Mouse (Mus musculus) myocyte (in vitro differentiated cells): Measurements from ENCODE around the gene Acsbg1.

Experiments
- CEBPB ChIP-seq: IDR thresholded peaks from 2 replicates; pipeline ENCODE4 v1.6.1; 2011; ENCODE audit warnings: mild to moderate bottlenecking, moderate library complexity; ENCODE audit not compliant: poor library complexity, insufficient read depth, severe bottlenecking
- E2F4 ChIP-seq: IDR thresholded peaks from one replicate; pipeline ENCODE4 v1.6.1; 2011; ENCODE audit warnings: mild to moderate bottlenecking, control low read depth, moderate library complexity; ENCODE audit not compliant: insufficient read depth
- MAX ChIP-seq: IDR thresholded peaks from one replicate; pipeline ENCODE4 v1.6.1; 2011; ENCODE audit warnings: low read depth, mild to moderate bottlenecking, control low read depth
- MYOD1 ChIP-seq, 3 experiments: IDR thresholded peaks; one replicate each; pipeline ENCODE4 v1.6.1; 2011; ENCODE audit warnings: control low read depth in 2 of 3, low read depth in 2 of 3, mild to moderate bottlenecking in 2 of 3, moderate library complexity in 1 of 3; ENCODE audit not compliant: insufficient read length in 2 of 3, control insufficient read depth in 1 of 3
- MYOG ChIP-seq, 3 experiments: IDR thresholded peaks; one replicate each; pipeline ENCODE4 v1.6.1; 2011; ENCODE audit warnings: control low read depth in 2 of 3, low read depth in 2 of 3, mild to moderate bottlenecking in 2 of 3; ENCODE audit not compliant: insufficient read length in 2 of 3, control insufficient read depth in 1 of 3, insufficient read depth in 1 of 3
- POLR2A ChIP-seq: IDR thresholded peaks from one replicate; pipeline ENCODE4 v1.6.1; 2011; ENCODE audit warnings: low read depth, mild to moderate bottlenecking, control low read depth, moderate library complexity; ENCODE audit not compliant: insufficient read length
- POLR2AphosphoS2 ChIP-seq: IDR thresholded peaks from one replicate; pipeline ENCODE4 v1.6.1; 2011; ENCODE audit warnings: low read depth, control low read depth; ENCODE audit not compliant: insufficient read length
- SRF ChIP-seq: IDR thresholded peaks from one replicate; pipeline ENCODE4 v1.6.1; 2011; ENCODE audit warnings: low read depth; ENCODE audit not compliant: control insufficient read depth, insufficient read length
- TCF12 ChIP-seq: IDR thresholded peaks from one replicate; pipeline ENCODE4 v1.6.1; 2011; ENCODE audit warnings: mild to moderate bottlenecking, control low read depth; ENCODE audit not compliant: poor library complexity, insufficient read depth, severe bottlenecking
- USF1 ChIP-seq: IDR thresholded peaks from one replicate; pipeline ENCODE4 v1.6.1; 2011; ENCODE audit warnings: low read depth, mild to moderate bottlenecking, control low read depth, moderate library complexity

DNA sequence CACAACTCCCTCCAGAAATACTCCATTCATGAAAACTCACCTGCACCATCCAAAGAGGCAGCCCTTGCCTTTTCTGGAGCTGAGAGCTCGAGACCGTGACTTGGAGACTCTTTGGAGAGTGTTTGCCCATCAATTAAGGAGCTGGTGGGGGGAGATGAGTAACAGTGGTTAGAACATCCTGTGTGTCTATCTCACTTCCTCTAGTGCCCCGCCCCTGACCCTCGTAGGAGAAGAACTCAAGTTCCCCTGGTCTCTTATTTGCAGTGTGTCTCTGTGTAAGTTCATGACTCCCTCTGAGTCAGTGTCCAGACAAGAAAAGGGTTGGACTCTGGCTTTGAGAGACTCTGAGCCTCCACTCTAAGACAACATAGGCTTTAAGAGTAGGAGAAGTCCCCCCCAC, 19.1 kb downstream of the Acsbg1 start:
- TF ChIP-seq CEBPB = no peak
- no peak for TF ChIP-seq POLR2A
- TF ChIP-seq POLR2AphosphoS2 = no peak
- TF ChIP-seq USF1 = no peak
- TF ChIP-seq MAX = no peak
- TF ChIP-seq MYOD1 (IDR thresholded peaks at IDR 0.05; ENCODE audit: control insufficient read depth in 1 of 3, insufficient read length in 2 of 3, low read depth in 2 of 3) = no peak
- no peak for TF ChIP-seq E2F4
- no peak for TF ChIP-seq TCF12
- TF ChIP-seq SRF = no peak
- no peak for TF ChIP-seq MYOG (IDR thresholded peaks at IDR 0.05; ENCODE audit: control insufficient read depth in 1 of 3, insufficient read depth in 1 of 3, insufficient read length in 2 of 3, low read depth in 2 of 3)
